Mouse (Mus musculus): ENCODE measurements around the gene Fbxo2. TPM values are rescaled to one million over a fixed set of nuclear protein-coding genes. Genes with fewer than 3 reads are reported as not detected.

Fbxo2 gene
- polyA plus RNA-seq, 1 experiment: 1.5 TPM

GRCm38 (mm10) chr4:148159544-148160435 lies 631 bp upstream of the Fbxo2 start:
- DNase-seq: peak; percentile 90
- WGBS: under 1% methylated on average over 54 of the region's 55 CpGs
- no peaks in the 10 kb centered on the region; the same call in 1 of the 2 replicates for H3K36me3 ChIP-seq (ENCODE audit: control insufficient read depth, insufficient read depth, low read length)
- peaks cover 16% of the 10 kb centered on the region; the same call in 1 of the 2 replicates for H3K27me3 ChIP-seq (ENCODE audit: control insufficient read depth, insufficient read depth, low read length)
- peaks cover 15% of the 10 kb centered on the region for H3K4me1 ChIP-seq (replicated peaks; ENCODE audit: control insufficient read depth, insufficient read depth, low read length)
- TF ChIP-seq CTCF (IDR thresholded peaks at IDR 0.05; ENCODE audit: borderline replicate concordance, control insufficient read depth, extremely low read depth, insufficient read depth, low read length, poor library complexity) (no peak), POLR2A (IDR thresholded peaks at IDR 0.05; ENCODE audit: control insufficient read depth, extremely low read depth, insufficient read depth, low read length, poor library complexity) (peak; percentile 50; the same call in 1 of the 2 replicates)
- peak overlapping the region; percentile 52 for H3K4me3 ChIP-seq (ENCODE audit: control insufficient read depth, insufficient read depth, low read length)
- H3K27ac ChIP-seq (ENCODE audit: control insufficient read depth, insufficient read depth, low read length): no peak overlapping the region

- DNase-seq: peak; percentile 77
- Histone ChIP-seq H3K27me3 (ENCODE audit: control insufficient read depth, insufficient read depth, low read length) (peaks cover 19% of the 10 kb centered on the region; the same call in 1 of the 2 replicates), H3K4me1 (replicated peaks; ENCODE audit: control insufficient read depth, insufficient read depth, low read length) (peaks cover 9% of the 10 kb centered on the region), H3K4me3 (ENCODE audit: control insufficient read depth, insufficient read depth, low read length) (peak overlapping the region; percentile 8; the same call in 1 of the 2 replicates), H3K36me3 (ENCODE audit: control insufficient read depth, insufficient read depth, low read length) (no peaks in the 10 kb centered on the region), H3K27ac (ENCODE audit: control insufficient read depth, insufficient read depth, low read length) (no peak overlapping the region)
- 1% methylated on average over 29 of the region's 29 CpGs for WGBS
- TF ChIP-seq CTCF (IDR thresholded peaks at IDR 0.05; ENCODE audit: borderline replicate concordance, control insufficient read depth, extremely low read depth, insufficient read depth, low read length, poor library complexity): peak; percentile 85
- no peak for TF ChIP-seq POLR2A (IDR thresholded peaks at IDR 0.05; ENCODE audit: control insufficient read depth, extremely low read depth, insufficient read depth, low read length, poor library complexity)
These were observed 3.6 kb downstream of the Fbxo2 start for GRCm38 (mm10) chr4:148164002-148164439.

GRCm38 (mm10) chr4:148164461-148164860 lies 4.0 kb downstream of the Fbxo2 start:
- H3K27me3 ChIP-seq (ENCODE audit: control insufficient read depth, insufficient read depth, low read length): peaks cover 19% of the 10 kb centered on the region; the same call in 1 of the 2 replicates

GRCm38 (mm10) chr4:148165551-148165950 lies 5.1 kb downstream of the Fbxo2 start:
- WGBS: 17% methylated on average over 17 of the region's 17 CpGs
- H3K27me3 ChIP-seq (ENCODE audit: control insufficient read depth, insufficient read depth, low read length): peaks cover 18% of the 10 kb centered on the region; the same call in 1 of the 2 replicates
- H3K27ac ChIP-seq (ENCODE audit: control insufficient read depth, insufficient read depth, low read length): no peak overlapping the region
- no peak for DNase-seq
- TF ChIP-seq POLR2A (IDR thresholded peaks at IDR 0.05; ENCODE audit: control insufficient read depth, extremely low read depth, insufficient read depth, low read length, poor library complexity): no peak
- TF ChIP-seq CTCF (IDR thresholded peaks at IDR 0.05; ENCODE audit: borderline replicate concordance, control insufficient read depth, extremely low read depth, insufficient read depth, low read length, poor library complexity): no peak
- H3K36me3 ChIP-seq (ENCODE audit: control insufficient read depth, insufficient read depth, low read length): no peaks in the 10 kb centered on the region
- H3K4me3 ChIP-seq (ENCODE audit: control insufficient read depth, insufficient read depth, low read length): no peak overlapping the region
- H3K4me1 ChIP-seq (replicated peaks; ENCODE audit: control insufficient read depth, insufficient read depth, low read length): peaks cover 4% of the 10 kb centered on the region

More at GRCm38 (mm10) chr4:148164461-148164860, 4.0 kb downstream of the Fbxo2 start:
- Histone ChIP-seq H3K27ac (ENCODE audit: control insufficient read depth, insufficient read depth, low read length) (no peak overlapping the region), H3K36me3 (ENCODE audit: control insufficient read depth, insufficient read depth, low read length) (no peaks in the 10 kb centered on the region), H3K4me1 (replicated peaks; ENCODE audit: control insufficient read depth, insufficient read depth, low read length) (peaks cover 8% of the 10 kb centered on the region), H3K4me3 (ENCODE audit: control insufficient read depth, insufficient read depth, low read length) (no peak overlapping the region)
- no peak for DNase-seq
- 10% methylated on average over 16 of the region's 16 CpGs for WGBS
- TF ChIP-seq CTCF (IDR thresholded peaks at IDR 0.05; ENCODE audit: borderline replicate concordance, control insufficient read depth, extremely low read depth, insufficient read depth, low read length, poor library complexity): no peak
- TF ChIP-seq POLR2A (IDR thresholded peaks at IDR 0.05; ENCODE audit: control insufficient read depth, extremely low read depth, insufficient read depth, low read length, poor library complexity): no peak

GRCm38 (mm10) chr4:148166431-148166830 lies 6.0 kb downstream of the Fbxo2 start:
- TF ChIP-seq POLR2A (IDR thresholded peaks at IDR 0.05; ENCODE audit: control insufficient read depth, extremely low read depth, insufficient read depth, low read length, poor library complexity) (no peak), CTCF (IDR thresholded peaks at IDR 0.05; ENCODE audit: borderline replicate concordance, control insufficient read depth, extremely low read depth, insufficient read depth, low read length, poor library complexity) (no peak)
- Histone ChIP-seq H3K4me1 (replicated peaks; ENCODE audit: control insufficient read depth, insufficient read depth, low read length) (no peaks in the 10 kb centered on the region), H3K36me3 (ENCODE audit: control insufficient read depth, insufficient read depth, low read length) (no peaks in the 10 kb centered on the region), H3K27ac (ENCODE audit: control insufficient read depth, insufficient read depth, low read length) (no peak overlapping the region), H3K27me3 (ENCODE audit: control insufficient read depth, insufficient read depth, low read length) (peaks cover 12% of the 10 kb centered on the region; the same call in 1 of the 2 replicates), H3K4me3 (ENCODE audit: control insufficient read depth, insufficient read depth, low read length) (no peak overlapping the region)
- 29% methylated on average over 10 of the region's 10 CpGs for WGBS
- DNase-seq: no peak

DNA sequence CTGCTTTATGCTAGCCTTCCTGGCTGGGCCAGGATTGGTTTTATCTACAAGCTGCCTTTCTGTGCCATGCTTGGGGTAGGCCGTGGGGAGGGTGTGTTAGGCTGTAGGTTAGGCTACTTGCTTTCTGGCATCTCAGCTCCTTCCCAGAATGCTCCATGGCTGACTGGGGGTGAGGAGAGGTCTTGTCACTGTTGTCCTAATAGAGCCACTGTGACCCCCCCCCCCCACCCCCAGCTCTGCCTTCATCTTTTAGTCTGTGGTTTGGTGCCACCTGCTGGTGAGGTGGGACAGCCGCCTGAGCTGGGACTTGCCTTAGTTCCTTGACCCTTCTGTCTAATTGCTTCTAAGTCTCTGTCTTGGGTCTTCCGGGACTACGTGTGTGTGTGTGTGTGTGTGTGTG lies 6.6 kb downstream of the Fbxo2 start:
- no peak for TF ChIP-seq POLR2A (IDR thresholded peaks at IDR 0.05; ENCODE audit: control insufficient read depth, extremely low read depth, insufficient read depth, low read length, poor library complexity)
- peak; percentile 73; the same call in 1 of the 2 replicates for TF ChIP-seq CTCF (IDR thresholded peaks at IDR 0.05; ENCODE audit: borderline replicate concordance, control insufficient read depth, extremely low read depth, insufficient read depth, low read length, poor library complexity)
- Histone ChIP-seq H3K27ac (ENCODE audit: control insufficient read depth, insufficient read depth, low read length) (no peak overlapping the region), H3K27me3 (ENCODE audit: control insufficient read depth, insufficient read depth, low read length) (peaks cover 12% of the 10 kb centered on the region; the same call in 1 of the 2 replicates), H3K36me3 (ENCODE audit: control insufficient read depth, insufficient read depth, low read length) (no peaks in the 10 kb centered on the region), H3K4me3 (ENCODE audit: control insufficient read depth, insufficient read depth, low read length) (no peak overlapping the region), H3K4me1 (replicated peaks; ENCODE audit: control insufficient read depth, insufficient read depth, low read length) (no peaks in the 10 kb centered on the region)
- DNase-seq: peak; percentile 69
- 11% methylated on average over 4 of the region's 4 CpGs for WGBS

Data from thymus, adult 2 months (tissue).